Mouse (Mus musculus): ENCODE results near the gene Pdk2. TPM values are rescaled to one million over a fixed set of nuclear protein-coding genes. Genes with fewer than 3 reads are reported as not detected.

The Pdk2 gene
- polyA plus RNA-seq, 1 experiment from 2014 or later: 29.8 TPM

DNA sequence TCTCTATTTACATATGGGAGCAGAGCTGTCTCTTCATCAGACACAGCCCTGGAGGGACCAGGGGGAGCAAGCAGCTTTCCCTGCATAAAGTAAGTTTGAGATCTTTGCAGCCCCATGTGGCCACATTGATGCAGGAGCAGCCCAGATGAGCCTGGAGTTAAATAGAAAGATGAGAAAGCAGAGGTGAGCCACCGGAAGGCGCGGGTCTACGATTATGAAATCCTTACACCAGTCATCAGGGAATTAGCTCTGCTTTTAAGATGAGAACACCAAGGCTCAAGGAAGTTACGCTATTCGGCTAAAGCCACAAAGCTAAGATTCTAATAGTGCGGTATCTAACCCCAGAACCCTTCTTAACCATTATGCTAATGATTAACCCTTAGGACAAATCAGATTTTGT is 36.8 kb upstream of the Pdk2 start:
- H3K27me3 ChIP-seq (ENCODE audit: control insufficient read depth, insufficient read depth, low read length): no peaks in the 10 kb centered on the region
- no peaks in the 10 kb centered on the region for H3K36me3 ChIP-seq (ENCODE audit: control insufficient read depth, insufficient read depth, low read length)
- no peak overlapping the region for H3K27ac ChIP-seq (replicated peaks)
- no peak for TF ChIP-seq CTCF (IDR thresholded peaks at IDR 0.05; ENCODE audit: low read depth)
- TF ChIP-seq EP300 (optimal IDR thresholded peaks at IDR 0.05): no peak
- H3K9me3 ChIP-seq (ENCODE audit: control insufficient read depth, low read length): no peaks in the 10 kb centered on the region
- no peak overlapping the region for H3K9ac ChIP-seq (ENCODE audit: low read length)
- H3K4me1 ChIP-seq (replicated peaks; ENCODE audit: control insufficient read depth, insufficient read depth): 0 out of 2 replicates have a peak, but pooled peaks cover 8% of the 10 kb centered on the region
- 48% methylated on average over 7 of the region's 7 CpGs for WGBS
- ATAC-seq (ENCODE audit: low FRiP score, low TSS enrichment): no peak
- no peak overlapping the region for H3K4me3 ChIP-seq (ENCODE audit: low read depth, low read length)
- peak overlapping the region; percentile 85; the same call in 1 of the 2 replicates for H3K4me2 ChIP-seq (replicated peaks; ENCODE audit: low read depth)
- DNase-seq (ENCODE audit: low spot score): no peak

- under 1% methylated on average over 41 of the region's 51 CpGs for WGBS
- peaks cover 12% of the 10 kb centered on the region for H3K4me1 ChIP-seq (replicated peaks; ENCODE audit: control insufficient read depth, insufficient read depth)
- peak within 1 kb of the TSS; percentile 80 for H3K9ac ChIP-seq (ENCODE audit: low read length)
- peak within 1 kb of the TSS; percentile 85 for H3K4me2 ChIP-seq (replicated peaks; ENCODE audit: low read depth)
- peak within 1 kb of the TSS; percentile 67 for H3K4me3 ChIP-seq (ENCODE audit: low read depth, low read length)
- no peaks in the 10 kb centered on the region for H3K36me3 ChIP-seq (ENCODE audit: control insufficient read depth, insufficient read depth, low read length)
- DNase-seq (ENCODE audit: low spot score) (peak; percentile 91), ATAC-seq (ENCODE audit: low FRiP score, low TSS enrichment) (peak; percentile 70)
- peak within 1 kb of the TSS; percentile 92 for H3K27ac ChIP-seq (replicated peaks)
- H3K9me3 ChIP-seq (ENCODE audit: control insufficient read depth, low read length): no peaks in the 10 kb centered on the region
- no peaks in the 10 kb centered on the region for H3K27me3 ChIP-seq (ENCODE audit: control insufficient read depth, insufficient read depth, low read length)
- TF ChIP-seq EP300 (optimal IDR thresholded peaks at IDR 0.05) (no peak), CTCF (IDR thresholded peaks at IDR 0.05; ENCODE audit: low read depth) (no peak)
Measured at GRCm38 (mm10) chr11:95076536-95077111, 35.5 kb upstream of the Pdk2 start, which contains the start of gene Itga3. Itga3 (minus strand) TSS chr11:95076801.

- ATAC-seq (ENCODE audit: low FRiP score, low TSS enrichment) (peak; percentile 21), DNase-seq (ENCODE audit: low spot score) (peak; percentile 75)
- 1% methylated on average over 40 of the region's 42 CpGs for WGBS
- H3K27ac ChIP-seq (replicated peaks): peak overlapping the region; percentile 92
- H3K9me3 ChIP-seq (ENCODE audit: control insufficient read depth, low read length): no peaks in the 10 kb centered on the region
- no peaks in the 10 kb centered on the region for H3K27me3 ChIP-seq (ENCODE audit: control insufficient read depth, insufficient read depth, low read length)
- TF ChIP-seq CTCF (IDR thresholded peaks at IDR 0.05; ENCODE audit: low read depth) (peak; percentile 43), EP300 (optimal IDR thresholded peaks at IDR 0.05) (no peak)
- peaks cover 17% of the 10 kb centered on the region for H3K4me1 ChIP-seq (replicated peaks; ENCODE audit: control insufficient read depth, insufficient read depth)
- peak overlapping the region; percentile 85 for H3K4me2 ChIP-seq (replicated peaks; ENCODE audit: low read depth)
- H3K4me3 ChIP-seq (ENCODE audit: low read depth, low read length): peak overlapping the region; percentile 67
- H3K36me3 ChIP-seq (ENCODE audit: control insufficient read depth, insufficient read depth, low read length): no peaks in the 10 kb centered on the region
- H3K9ac ChIP-seq (ENCODE audit: low read length): peak overlapping the region; percentile 80
Measured at GRCm38 (mm10) chr11:95076041-95076535, 34.9 kb upstream of the Pdk2 start.

DNA sequence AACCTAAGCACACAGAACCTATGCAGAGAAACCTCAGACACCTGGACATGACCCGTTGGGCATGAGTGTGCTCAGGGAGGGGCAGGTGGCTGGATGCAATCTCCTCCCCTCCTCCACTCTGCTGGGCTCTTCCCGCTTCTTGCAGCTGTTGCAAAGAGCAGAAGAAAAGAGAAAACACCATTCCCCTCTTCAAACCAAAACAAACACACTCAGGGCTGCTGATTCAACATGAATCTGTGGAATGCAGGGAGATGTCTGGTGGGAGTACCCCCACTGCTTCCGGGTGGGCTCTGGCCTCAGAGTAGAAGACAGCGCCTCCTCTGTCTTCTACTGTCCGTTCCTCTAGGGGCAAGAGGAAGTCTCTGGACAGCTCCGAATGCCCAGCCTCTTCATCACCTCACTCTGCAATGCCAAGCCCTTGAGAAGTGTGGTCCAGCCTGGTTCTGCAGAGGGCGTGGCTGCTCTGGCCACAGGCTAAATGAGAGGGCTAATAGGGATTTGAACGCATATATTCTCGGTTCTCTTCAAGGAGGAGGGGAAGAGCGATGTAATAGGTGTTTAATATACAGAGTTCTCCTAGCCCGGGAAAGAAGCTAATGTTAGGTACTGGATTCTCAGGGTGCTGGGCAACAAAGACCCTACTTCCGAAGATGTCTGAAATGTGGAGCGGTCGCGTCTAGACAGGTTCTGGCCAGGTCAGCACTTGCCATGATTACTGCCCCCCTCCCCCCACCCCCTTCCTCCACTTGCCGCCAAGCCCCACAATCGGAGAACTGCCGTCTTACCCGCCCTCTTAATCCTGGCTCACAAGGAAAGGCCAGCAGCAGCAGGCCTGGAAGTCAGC is 34.3 kb upstream of the Pdk2 start:
- Histone ChIP-seq H3K27ac (replicated peaks) (peak overlapping the region; percentile 92), H3K9ac (ENCODE audit: low read length) (peak overlapping the region; percentile 80), H3K4me3 (ENCODE audit: low read depth, low read length) (peak overlapping the region; percentile 67), H3K36me3 (ENCODE audit: control insufficient read depth, insufficient read depth, low read length) (no peaks in the 10 kb centered on the region), H3K27me3 (ENCODE audit: control insufficient read depth, insufficient read depth, low read length) (no peaks in the 10 kb centered on the region), H3K4me2 (replicated peaks; ENCODE audit: low read depth) (peak overlapping the region; percentile 85), H3K9me3 (ENCODE audit: control insufficient read depth, low read length) (no peaks in the 10 kb centered on the region), H3K4me1 (replicated peaks; ENCODE audit: control insufficient read depth, insufficient read depth) (peaks cover 24% of the 10 kb centered on the region)
- TF ChIP-seq CTCF (IDR thresholded peaks at IDR 0.05; ENCODE audit: low read depth) (peak; percentile 49), EP300 (optimal IDR thresholded peaks at IDR 0.05) (no peak)
- DNase-seq (ENCODE audit: low spot score): peak; percentile 63
- WGBS: 4% methylated on average over 19 of the region's 19 CpGs
- ATAC-seq (ENCODE audit: low FRiP score, low TSS enrichment): peak; percentile 45

DNA sequence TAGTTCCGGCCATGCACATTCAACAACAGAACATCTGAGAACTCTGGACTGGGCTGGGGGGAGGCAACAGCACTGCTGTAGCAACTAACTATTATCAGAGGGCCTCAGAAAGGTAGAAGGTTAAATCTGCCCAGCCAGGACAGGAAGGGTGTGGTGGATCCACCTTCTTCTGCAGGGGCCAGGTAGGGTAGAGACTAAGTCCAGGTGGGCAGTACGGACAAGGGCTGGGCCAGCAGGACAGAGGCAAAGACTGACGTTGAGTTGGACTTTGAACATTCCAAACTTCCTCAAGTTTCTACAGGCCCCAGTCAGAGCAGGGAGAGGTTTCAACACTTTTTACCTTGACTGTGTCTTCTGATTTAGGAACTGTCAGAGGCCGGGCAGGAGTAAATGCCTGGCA is 33.5 kb upstream of the Pdk2 start:
- Histone ChIP-seq H3K4me3 (ENCODE audit: low read depth, low read length) (peak overlapping the region; percentile 67; the same call in 1 of the 2 replicates), H3K4me1 (replicated peaks; ENCODE audit: control insufficient read depth, insufficient read depth) (peaks cover 25% of the 10 kb centered on the region), H3K9ac (ENCODE audit: low read length) (peak overlapping the region; percentile 43; the same call in 1 of the 2 replicates), H3K27me3 (ENCODE audit: control insufficient read depth, insufficient read depth, low read length) (no peaks in the 10 kb centered on the region), H3K27ac (replicated peaks) (peak overlapping the region; percentile 92), H3K4me2 (replicated peaks; ENCODE audit: low read depth) (peak overlapping the region; percentile 85), H3K36me3 (ENCODE audit: control insufficient read depth, insufficient read depth, low read length) (no peaks in the 10 kb centered on the region), H3K9me3 (ENCODE audit: control insufficient read depth, low read length) (no peaks in the 10 kb centered on the region)
- 29% methylated on average over 4 of the region's 4 CpGs for WGBS
- DNase-seq (ENCODE audit: low spot score) (peak; percentile 72), ATAC-seq (ENCODE audit: low FRiP score, low TSS enrichment) (peak; percentile 73)
- no peak for TF ChIP-seq EP300 (optimal IDR thresholded peaks at IDR 0.05)
- TF ChIP-seq CTCF (IDR thresholded peaks at IDR 0.05; ENCODE audit: low read depth): no peak

Data from stomach, postnatal 0 days (tissue).